Mouse (Mus musculus) liver, adult 2 months (tissue): ENCODE measurements around the gene Fam189a1. TPM values are rescaled to one million over a fixed set of nuclear protein-coding genes. Genes with fewer than 3 reads are reported as not detected.

Experiments used
- DNase-seq: peaks from one replicate; pipeline ENCODE4 v3.0.0-alpha.2; 2011; ENCODE audit warnings: low read depth, low spot score; ENCODE audit errors: extremely low read depth
- H3K27ac ChIP-seq: fragments of 200-500 bp; replicated peaks from 2 replicates; pipeline ENCODE4 v1.5.1; 2012; ENCODE audit warnings: low read depth, mild to moderate bottlenecking, control low read depth, inconsistent platforms, low read length; ENCODE audit not compliant: insufficient read depth
- H3K27me3 ChIP-seq: fragments of 200-500 bp; 2 replicates; pipeline ENCODE4 v1.6.1; 2012; ENCODE audit warnings: mild to moderate bottlenecking, moderate library complexity, low read length, inconsistent platforms; ENCODE audit not compliant: control insufficient read depth, insufficient read depth
- H3K36me3 ChIP-seq: fragments of 200-500 bp; 2 replicates; pipeline ENCODE4 v1.6.1; 2012; ENCODE audit warnings: low read length, inconsistent platforms; ENCODE audit not compliant: control insufficient read depth, insufficient read depth
- H3K4me1 ChIP-seq: fragments of 200-500 bp; 2 replicates; pipeline ENCODE4 v1.6.1; 2011; ENCODE audit warnings: low read length; ENCODE audit not compliant: control insufficient read depth, insufficient read depth
- H3K4me3 ChIP-seq: fragments of 200-500 bp; 2 replicates; pipeline ENCODE4 v1.5.1; 2011; ENCODE audit warnings: low read depth, mild to moderate bottlenecking, control low read depth, low read length, moderate library complexity; ENCODE audit not compliant: insufficient read depth
- H3K79me2 ChIP-seq: fragments of 200-500 bp; 2 replicates; pipeline ENCODE4 v1.6.1; 2012; ENCODE audit warnings: inconsistent platforms, mild to moderate bottlenecking, low read length, moderate library complexity; ENCODE audit not compliant: control insufficient read depth, insufficient read depth
- H3K9ac ChIP-seq: fragments of 200-500 bp; 2 replicates; pipeline ENCODE4 v1.6.1; 2012; ENCODE audit warnings: low read depth, mild to moderate bottlenecking, control low read depth, inconsistent platforms, low read length
- CTCF ChIP-seq: fragments of 200-500 bp; IDR thresholded peaks from 2 replicates; pipeline ENCODE4 v1.5.1; 2011; ENCODE audit warnings: low read depth, low read length, control low read depth
- POLR2A ChIP-seq: fragments of 200-500 bp; IDR thresholded peaks from 2 replicates; pipeline ENCODE4 v1.6.1; 2011; ENCODE audit warnings: low read length, control low read depth; ENCODE audit not compliant: insufficient read depth; ENCODE audit errors: extremely low read depth
- WGBS: fragments of 180-500 bp; shearing (Covaris S2); methylation state at CpG from one replicate; pipeline ENCODE4 v1.1.7; 2018; 5-methylcytosine and 5-hydroxymethylcytosine counted together
- polyA plus RNA-seq: library from polyadenylated mRNA; depleted of rRNA; stranded (reverse); fragments of >200 nt; gene quantifications from 2 replicates; pipeline ENCODE4 v1.2.3, GENCODE M21; 2012
- total RNA-seq: library from RNA; depleted of rRNA; stranded (reverse); fragments of >200 nt; gene quantifications from 2 replicates; pipeline ENCODE4 v1.2.3, GENCODE M21; 2014

The Fam189a1 gene
- total and polyA plus RNA-seq, 2 experiments: 0.32 TPM; not detected in 1

DNA sequence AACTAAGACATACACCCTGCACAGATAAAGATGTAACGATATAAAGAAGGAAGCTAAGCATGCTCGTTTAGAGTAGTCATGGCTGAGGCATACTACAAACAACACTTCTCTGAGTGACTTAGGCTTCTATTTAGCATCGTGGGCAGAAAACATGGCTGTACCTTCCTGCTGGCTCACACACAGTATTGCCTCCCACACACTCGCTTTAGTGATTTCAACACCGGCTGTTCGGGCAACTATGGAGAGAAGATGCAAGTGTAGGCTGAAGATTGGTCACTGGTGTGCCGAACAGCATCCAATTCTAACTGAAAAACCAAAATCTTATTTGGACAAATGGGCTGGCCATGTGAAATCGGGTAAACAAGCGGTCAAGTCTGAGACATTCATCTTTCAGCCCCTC lies 44.7 kb downstream of the Fam189a1 start:
- H3K79me2 ChIP-seq: no peaks in the 10 kb centered on the region
- H3K36me3 ChIP-seq: no peaks in the 10 kb centered on the region
- H3K4me1 ChIP-seq: no peaks in the 10 kb centered on the region
- no peak overlapping the region for H3K4me3 ChIP-seq
- H3K27me3 ChIP-seq: no peaks in the 10 kb centered on the region
- no peak overlapping the region for H3K9ac ChIP-seq
- TF ChIP-seq CTCF: no peak
- no peak for TF ChIP-seq POLR2A
- H3K27ac ChIP-seq: no peak overlapping the region
- no peak for DNase-seq
- WGBS: 87% methylated on average over 9 of the region's 9 CpGs

DNA sequence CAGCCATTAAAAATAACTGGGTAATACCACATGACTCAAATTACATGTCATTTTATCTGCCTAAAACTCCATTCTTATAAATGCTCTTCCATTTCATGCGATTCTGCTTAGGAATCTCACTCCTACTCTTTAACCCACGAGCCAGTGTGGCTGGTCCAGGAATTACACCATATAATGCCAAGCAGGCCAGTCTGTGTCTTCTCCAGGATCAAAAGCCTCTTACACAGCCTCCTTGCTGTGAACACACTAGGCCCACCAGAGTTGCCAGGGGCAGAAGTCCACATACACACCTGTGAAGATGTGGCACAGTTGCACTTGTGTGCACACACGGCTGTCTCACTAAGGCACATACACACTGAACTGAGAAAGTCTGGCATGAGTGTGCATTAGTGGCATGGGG lies 50.8 kb downstream of the Fam189a1 start:
- Histone ChIP-seq H3K36me3 (no peaks in the 10 kb centered on the region), H3K27me3 (no peaks in the 10 kb centered on the region), H3K79me2 (no peaks in the 10 kb centered on the region), H3K4me1 (no peaks in the 10 kb centered on the region), H3K27ac (no peak overlapping the region), H3K9ac (no peak overlapping the region), H3K4me3 (no peak overlapping the region)
- WGBS: 82% methylated on average over 3 of the region's 3 CpGs
- DNase-seq: no peak
- no peak for TF ChIP-seq POLR2A
- TF ChIP-seq CTCF: no peak

DNA sequence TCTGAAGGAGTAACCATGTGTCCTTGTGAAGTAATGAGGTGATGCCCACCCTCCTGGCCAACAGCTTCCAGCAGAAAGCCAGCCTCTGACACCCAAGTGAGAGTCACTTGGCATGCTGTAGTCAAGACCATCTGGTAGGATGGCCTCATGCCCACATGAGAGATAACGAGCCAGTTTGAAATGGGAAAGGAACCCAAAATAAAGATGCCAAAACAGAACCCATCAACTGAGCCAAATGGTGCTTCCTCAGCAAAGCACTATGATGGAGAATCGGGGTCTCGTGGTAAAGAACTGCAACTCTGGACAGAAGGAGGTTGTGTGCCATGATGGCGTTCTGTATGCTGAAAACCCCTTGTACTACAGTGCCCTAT lies 51.3 kb downstream of the Fam189a1 start:
- Histone ChIP-seq H3K79me2 (no peaks in the 10 kb centered on the region), H3K4me3 (no peak overlapping the region), H3K9ac (no peak overlapping the region), H3K27me3 (no peaks in the 10 kb centered on the region), H3K4me1 (no peaks in the 10 kb centered on the region), H3K36me3 (no peaks in the 10 kb centered on the region), H3K27ac (no peak overlapping the region)
- TF ChIP-seq POLR2A: no peak
- no peak for TF ChIP-seq CTCF
- 86% methylated on average over 4 of the region's 4 CpGs for WGBS
- no peak for DNase-seq

DNA sequence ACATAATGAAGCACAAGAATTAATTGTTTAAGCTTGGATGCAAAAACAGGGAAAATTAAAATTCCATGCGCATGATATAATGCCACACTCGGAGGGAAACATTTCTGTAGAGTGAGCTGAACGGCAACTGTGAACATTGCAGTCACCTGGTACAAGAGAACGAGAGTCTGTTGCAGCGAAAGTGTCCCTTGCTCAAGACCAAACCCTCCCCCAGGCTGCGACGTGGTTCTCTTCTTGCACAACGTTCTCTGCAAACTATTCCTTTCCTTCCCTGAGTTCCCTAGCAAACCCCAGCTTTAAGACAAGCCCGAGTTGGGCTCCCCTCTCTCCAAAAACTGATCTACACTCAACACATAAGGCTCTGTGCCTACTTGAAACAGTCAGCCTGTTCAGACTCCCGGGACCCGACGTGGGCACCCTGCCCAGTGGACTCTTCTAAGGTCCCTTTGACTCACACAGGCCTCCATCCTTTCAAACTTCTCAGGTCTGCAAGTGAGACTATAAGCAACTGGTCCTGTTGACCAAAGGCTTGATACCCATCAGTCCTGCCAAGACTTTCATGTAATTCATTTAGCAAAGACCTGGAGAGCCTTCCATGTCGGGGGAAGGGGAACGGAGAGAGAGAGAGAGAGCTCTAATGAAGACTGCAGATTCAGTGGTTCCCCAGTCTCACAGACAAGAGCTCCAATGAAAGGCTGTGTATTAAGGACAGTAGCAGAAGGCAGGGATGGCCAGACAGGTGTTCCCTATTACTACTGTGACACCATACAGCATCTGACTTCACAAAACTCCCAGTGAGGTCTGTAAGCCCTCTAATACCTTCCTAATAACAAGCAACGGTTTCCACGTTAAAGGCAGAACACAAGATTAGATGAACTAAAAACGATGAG lies 51.9 kb downstream of the Fam189a1 start:
- TF ChIP-seq POLR2A: no peak
- no peak for TF ChIP-seq CTCF
- WGBS: 82% methylated on average over 17 of the region's 17 CpGs

DNA sequence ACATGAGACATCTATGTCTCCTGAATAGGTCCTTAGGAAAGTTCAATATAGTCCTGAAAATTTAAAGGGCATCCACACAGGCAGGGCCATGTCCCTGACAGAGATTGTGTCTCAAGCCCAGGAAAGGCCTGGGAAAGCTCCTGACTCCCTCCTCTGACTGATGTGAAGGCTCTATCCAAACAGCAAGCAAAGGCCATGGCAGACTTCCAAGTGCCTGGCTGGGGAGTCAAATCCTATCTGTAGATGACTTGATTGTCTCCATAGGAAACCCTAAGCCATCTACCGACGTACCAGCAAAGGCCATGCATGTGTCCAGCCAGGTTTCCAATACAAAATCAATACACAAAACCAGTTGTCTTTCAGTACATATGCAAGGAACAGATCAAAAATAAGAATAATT lies 54.7 kb downstream of the Fam189a1 start:
- Histone ChIP-seq H3K27ac (no peak overlapping the region), H3K79me2 (no peaks in the 10 kb centered on the region), H3K4me1 (no peaks in the 10 kb centered on the region), H3K4me3 (no peak overlapping the region), H3K9ac (no peak overlapping the region), H3K36me3 (no peaks in the 10 kb centered on the region), H3K27me3 (no peaks in the 10 kb centered on the region)
- WGBS: 95% methylated on average over 2 of the region's 2 CpGs
- no peak for DNase-seq
- TF ChIP-seq CTCF: no peak
- no peak for TF ChIP-seq POLR2A

More for the DNA sequence above, 51.9 kb downstream of the Fam189a1 start:
- H3K79me2 ChIP-seq: no peaks in the 10 kb centered on the region
- H3K27ac ChIP-seq: no peak overlapping the region
- DNase-seq: no peak
- no peaks in the 10 kb centered on the region for H3K4me1 ChIP-seq
- no peaks in the 10 kb centered on the region for H3K27me3 ChIP-seq
- H3K4me3 ChIP-seq: no peak overlapping the region
- H3K9ac ChIP-seq: no peak overlapping the region
- no peaks in the 10 kb centered on the region for H3K36me3 ChIP-seq

DNA sequence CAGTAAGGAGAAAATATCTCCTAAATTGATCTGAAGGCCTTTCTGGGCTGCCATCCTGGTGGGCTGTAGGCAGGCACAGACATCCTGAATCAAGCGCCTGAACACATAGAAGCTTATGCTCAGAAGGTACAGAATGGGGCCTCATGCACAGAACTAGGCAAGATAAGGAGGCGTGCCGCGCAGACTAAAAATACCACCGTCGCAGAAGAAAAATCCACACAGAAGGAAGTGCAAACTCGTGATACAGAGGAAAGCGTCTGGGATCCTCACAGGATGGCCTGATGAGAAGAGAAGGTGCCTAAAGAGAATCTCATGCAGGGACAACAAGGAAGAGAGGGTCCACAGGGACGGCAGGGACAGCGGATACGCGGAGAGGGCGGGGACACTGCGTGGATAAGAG lies 58.7 kb downstream of the Fam189a1 start:
- H3K9ac ChIP-seq: no peak overlapping the region
- no peaks in the 10 kb centered on the region for H3K4me1 ChIP-seq
- H3K27me3 ChIP-seq: no peaks in the 10 kb centered on the region
- no peak for DNase-seq
- H3K27ac ChIP-seq: no peak overlapping the region
- 79% methylated on average over 14 of the region's 14 CpGs for WGBS
- no peaks in the 10 kb centered on the region for H3K79me2 ChIP-seq
- no peak overlapping the region for H3K4me3 ChIP-seq
- H3K36me3 ChIP-seq: no peaks in the 10 kb centered on the region
- TF ChIP-seq POLR2A: no peak
- no peak for TF ChIP-seq CTCF
